Mouse (Mus musculus) bone marrow macrophage, adult 2 months (primary cell): ENCODE measurements around the gene Usp3.

ENCODE experiments used
- CTCF ChIP-seq: IDR thresholded peaks from 2 replicates; pipeline ENCODE4 v1.5.1; 2012; ENCODE audit warnings: low read depth, mild to moderate bottlenecking, low read length, moderate library complexity
- POLR2A ChIP-seq: IDR thresholded peaks from 2 replicates; pipeline ENCODE4 v1.6.1; 2012; ENCODE audit warnings: mild to moderate bottlenecking, low read depth, low read length, borderline replicate concordance

DNA sequence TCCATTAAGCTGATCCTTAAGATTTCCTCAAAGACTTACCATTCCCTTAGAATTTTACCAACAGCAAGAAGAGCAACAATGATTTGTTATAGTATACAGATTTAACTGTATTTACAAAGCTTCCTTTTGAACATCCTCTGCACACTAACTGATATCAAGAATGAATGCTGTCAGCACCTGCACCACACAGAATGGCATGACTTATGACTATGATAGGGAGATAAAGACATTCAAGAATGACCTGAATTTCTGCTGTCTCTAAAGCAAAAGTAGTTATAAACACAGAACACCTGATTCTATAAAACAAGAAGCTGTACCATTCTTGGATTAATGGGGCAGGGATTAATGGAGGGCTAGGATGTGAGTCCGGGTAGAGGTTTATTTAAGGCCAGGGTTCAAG is 32.2 kb downstream of the Usp3 start:
- TF ChIP-seq POLR2A = no peak
- no peak for TF ChIP-seq CTCF
